Mouse (Mus musculus): ENCODE measurements around the gene Derl2. TPM values are rescaled to one million over a fixed set of nuclear protein-coding genes. Genes with fewer than 3 reads are reported as not detected.

The Derl2 gene
- polyA plus RNA-seq, 1 experiment from 2014 or later: 43.5 TPM

- no peaks in the 10 kb centered on the region for H3K27me3 ChIP-seq (ENCODE audit: control insufficient read depth, insufficient read depth, low read length)
- H3K4me2 ChIP-seq (replicated peaks; ENCODE audit: low read depth, low read length): no peak overlapping the region
- no peak overlapping the region for H3K27ac ChIP-seq (ENCODE audit: low read depth, low read length)
- no peak overlapping the region for H3K9ac ChIP-seq (ENCODE audit: low read depth, low read length)
- peaks cover 1% of the 10 kb centered on the region; the same call in 1 of the 2 replicates for H3K36me3 ChIP-seq (ENCODE audit: control insufficient read depth, insufficient read depth, low read length)
- no peak overlapping the region for H3K4me3 ChIP-seq (ENCODE audit: low read depth, low read length)
- DNase-seq (ENCODE audit: low spot score): no peak
- WGBS: 69% methylated on average over 2 of the region's 2 CpGs
- ATAC-seq (ENCODE audit: low FRiP score): no peak
- H3K9me3 ChIP-seq (ENCODE audit: control insufficient read depth, low read length): no peaks in the 10 kb centered on the region
- H3K4me1 ChIP-seq (replicated peaks; ENCODE audit: control insufficient read depth, insufficient read depth, low read length): 0 out of 2 replicates have a peak, but pooled peaks cover 2% of the 10 kb centered on the region
These were observed 44.4 kb downstream of the Derl2 start for GRCm38 (mm10) chr11:70975193-70975592.

GRCm38 (mm10) chr11:70973947-70974346, 45.7 kb downstream of the Derl2 start:
- Histone ChIP-seq H3K4me3 (ENCODE audit: low read depth, low read length) (no peak overlapping the region), H3K27ac (ENCODE audit: low read depth, low read length) (no peak overlapping the region), H3K4me2 (replicated peaks; ENCODE audit: low read depth, low read length) (no peak overlapping the region), H3K4me1 (replicated peaks; ENCODE audit: control insufficient read depth, insufficient read depth, low read length) (0 out of 2 replicates have a peak, but pooled peaks cover 2% of the 10 kb centered on the region), H3K9me3 (ENCODE audit: control insufficient read depth, low read length) (no peaks in the 10 kb centered on the region), H3K9ac (ENCODE audit: low read depth, low read length) (no peak overlapping the region), H3K27me3 (ENCODE audit: control insufficient read depth, insufficient read depth, low read length) (no peaks in the 10 kb centered on the region), H3K36me3 (ENCODE audit: control insufficient read depth, insufficient read depth, low read length) (no peaks in the 10 kb centered on the region; the same call in 1 of the 2 replicates)
- peak; percentile 31 for DNase-seq (ENCODE audit: low spot score)
- ATAC-seq (ENCODE audit: low FRiP score): no peak
- WGBS: 82% methylated on average over 4 of the region's 4 CpGs

GRCm38 (mm10) chr11:70972586-70972985, 47.1 kb downstream of the Derl2 start:
- Histone ChIP-seq H3K36me3 (ENCODE audit: control insufficient read depth, insufficient read depth, low read length) (no peaks in the 10 kb centered on the region), H3K4me2 (replicated peaks; ENCODE audit: low read depth, low read length) (no peak overlapping the region), H3K4me1 (replicated peaks; ENCODE audit: control insufficient read depth, insufficient read depth, low read length) (peaks cover 2% of the 10 kb centered on the region; the same call in 1 of the 2 replicates), H3K27ac (ENCODE audit: low read depth, low read length) (no peak overlapping the region), H3K9me3 (ENCODE audit: control insufficient read depth, low read length) (no peaks in the 10 kb centered on the region), H3K4me3 (ENCODE audit: low read depth, low read length) (no peak overlapping the region), H3K27me3 (ENCODE audit: control insufficient read depth, insufficient read depth, low read length) (no peaks in the 10 kb centered on the region), H3K9ac (ENCODE audit: low read depth, low read length) (no peak overlapping the region)
- no peak for DNase-seq (ENCODE audit: low spot score)
- WGBS: 61% methylated on average over 1 of the region's 1 CpGs
- ATAC-seq (ENCODE audit: low FRiP score): no peak

- peak overlapping the region; percentile 55 for H3K9ac ChIP-seq (ENCODE audit: low read depth, low read length)
- H3K4me1 ChIP-seq (replicated peaks; ENCODE audit: control insufficient read depth, insufficient read depth, low read length): peaks cover 2% of the 10 kb centered on the region; the same call in 1 of the 2 replicates
- peak overlapping the region; percentile 76; the same call in 1 of the 2 replicates for H3K27ac ChIP-seq (ENCODE audit: low read depth, low read length)
- H3K36me3 ChIP-seq (ENCODE audit: control insufficient read depth, insufficient read depth, low read length): no peaks in the 10 kb centered on the region
- H3K4me2 ChIP-seq (replicated peaks; ENCODE audit: low read depth, low read length): peak overlapping the region; percentile 82
- no peaks in the 10 kb centered on the region for H3K27me3 ChIP-seq (ENCODE audit: control insufficient read depth, insufficient read depth, low read length)
- H3K9me3 ChIP-seq (ENCODE audit: control insufficient read depth, low read length): no peaks in the 10 kb centered on the region
- ATAC-seq (ENCODE audit: low FRiP score) (no peak; the same call in 1 of the 2 replicates), DNase-seq (ENCODE audit: low spot score) (no peak)
- peak overlapping the region; percentile 96 for H3K4me3 ChIP-seq (ENCODE audit: low read depth, low read length)
- 20% methylated on average over 24 of the region's 24 CpGs for WGBS
These were observed 48.8 kb downstream of the Derl2 start for GRCm38 (mm10) chr11:70970560-70971540.

- peak within 1 kb of the TSS; percentile 82 for H3K27ac ChIP-seq (ENCODE audit: low read depth, low read length)
- WGBS: under 1% methylated on average over 43 of the region's 43 CpGs
- no peaks in the 10 kb centered on the region for H3K27me3 ChIP-seq (ENCODE audit: control insufficient read depth, insufficient read depth, low read length)
- ATAC-seq (ENCODE audit: low FRiP score) (peak; percentile 98), DNase-seq (ENCODE audit: low spot score) (peak; percentile 92)
- H3K9me3 ChIP-seq (ENCODE audit: control insufficient read depth, low read length): no peaks in the 10 kb centered on the region
- peaks cover 2% of the 10 kb centered on the region; the same call in 1 of the 2 replicates for H3K4me1 ChIP-seq (replicated peaks; ENCODE audit: control insufficient read depth, insufficient read depth, low read length)
- H3K36me3 ChIP-seq (ENCODE audit: control insufficient read depth, insufficient read depth, low read length): 0 out of 2 replicates have a peak, but pooled peaks cover 2% of the 10 kb centered on the region
- H3K9ac ChIP-seq (ENCODE audit: low read depth, low read length): peak within 1 kb of the TSS; percentile 95
- peak within 1 kb of the TSS; percentile 82 for H3K4me2 ChIP-seq (replicated peaks; ENCODE audit: low read depth, low read length)
- peak within 1 kb of the TSS; percentile 96 for H3K4me3 ChIP-seq (ENCODE audit: low read depth, low read length)
These were observed 49.7 kb downstream of the Derl2 start, which contains the start of the genes Nup88 and Rpain for GRCm38 (mm10) chr11:70969821-70970559. Nup88 (minus strand) TSS chr11:70969973. Rpain (plus strand) TSS chr11:70970213.

- H3K9ac ChIP-seq (ENCODE audit: low read depth, low read length): peak overlapping the region; percentile 95
- H3K4me1 ChIP-seq (replicated peaks; ENCODE audit: control insufficient read depth, insufficient read depth, low read length): peaks cover 2% of the 10 kb centered on the region; the same call in 1 of the 2 replicates
- DNase-seq (ENCODE audit: low spot score) (no peak), ATAC-seq (ENCODE audit: low FRiP score) (peak; percentile 38)
- H3K9me3 ChIP-seq (ENCODE audit: control insufficient read depth, low read length): no peaks in the 10 kb centered on the region
- no peaks in the 10 kb centered on the region for H3K27me3 ChIP-seq (ENCODE audit: control insufficient read depth, insufficient read depth, low read length)
- peak overlapping the region; percentile 96 for H3K4me3 ChIP-seq (ENCODE audit: low read depth, low read length)
- peak overlapping the region; percentile 82; the same call in 1 of the 2 replicates for H3K27ac ChIP-seq (ENCODE audit: low read depth, low read length)
- H3K36me3 ChIP-seq (ENCODE audit: control insufficient read depth, insufficient read depth, low read length): peaks cover 5% of the 10 kb centered on the region; the same call in 1 of the 2 replicates
- under 1% methylated on average over 25 of the region's 25 CpGs for WGBS
- H3K4me2 ChIP-seq (replicated peaks; ENCODE audit: low read depth, low read length): peak overlapping the region; percentile 65
These were observed 50.3 kb downstream of the Derl2 start for GRCm38 (mm10) chr11:70969271-70969794.

- Histone ChIP-seq H3K9me3 (ENCODE audit: control insufficient read depth, low read length) (no peaks in the 10 kb centered on the region), H3K4me2 (replicated peaks; ENCODE audit: low read depth, low read length) (no peak overlapping the region), H3K9ac (ENCODE audit: low read depth, low read length) (no peak overlapping the region), H3K27me3 (ENCODE audit: control insufficient read depth, insufficient read depth, low read length) (no peaks in the 10 kb centered on the region), H3K4me1 (replicated peaks; ENCODE audit: control insufficient read depth, insufficient read depth, low read length) (no peaks in the 10 kb centered on the region; the same call in 1 of the 2 replicates), H3K27ac (ENCODE audit: low read depth, low read length) (no peak overlapping the region), H3K36me3 (ENCODE audit: control insufficient read depth, insufficient read depth, low read length) (peaks cover 10% of the 10 kb centered on the region; the same call in 1 of the 2 replicates), H3K4me3 (ENCODE audit: low read depth, low read length) (no peak overlapping the region)
- 75% methylated on average over 4 of the region's 4 CpGs for WGBS
- ATAC-seq (ENCODE audit: low FRiP score): no peak
- DNase-seq (ENCODE audit: low spot score): no peak
These were observed 55.3 kb downstream of the Derl2 start for GRCm38 (mm10) chr11:70964222-70964907.
